Mouse (Mus musculus) frontal cortex, adult 2 months (tissue): ENCODE measurements around the gene Sulf2. TPM values are rescaled to one million over a fixed set of nuclear protein-coding genes. Genes with fewer than 3 reads are reported as not detected.

Experiments
- DNase-seq, 2 experiments: peaks; one replicate each; pipeline ENCODE4 v3.0.0; 2022; ENCODE audit warnings: low spot score in 1 of 2; ENCODE audit errors: extremely low spot score in 1 of 2
- polyA plus RNA-seq: library from polyadenylated mRNA; depleted of rRNA; stranded (reverse); fragments of >200 nt; gene quantifications from 2 replicates; pipeline ENCODE4 v1.2.3, GENCODE M21; 2012

The Sulf2 gene
- polyA plus RNA-seq, 1 experiment: 61.0 TPM

GRCm38 (mm10) chr2:166125033-166125432, 30.4 kb downstream of the Sulf2 start:
- DNase-seq: no peak

DNA sequence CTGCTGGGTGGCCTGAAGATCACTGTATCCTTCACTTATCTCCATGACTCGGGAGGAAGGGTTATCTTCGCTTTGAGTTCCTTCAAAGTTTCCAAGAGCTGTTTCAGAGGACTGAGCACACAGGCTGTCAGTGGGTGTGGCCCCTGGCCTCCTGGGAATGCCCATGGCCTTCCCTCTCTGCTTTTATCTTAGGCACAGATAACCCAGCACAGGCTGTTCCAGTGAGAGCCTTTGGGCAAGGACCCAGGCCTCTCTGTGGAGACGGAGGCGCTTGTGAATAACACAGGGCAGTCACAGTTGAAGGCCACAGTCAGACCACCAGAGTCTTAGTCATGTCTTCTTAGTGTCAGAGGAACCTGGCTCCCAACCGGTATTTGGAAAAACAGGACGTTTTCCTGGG, 32.7 kb downstream of the Sulf2 start:
- no peak for DNase-seq

DNA sequence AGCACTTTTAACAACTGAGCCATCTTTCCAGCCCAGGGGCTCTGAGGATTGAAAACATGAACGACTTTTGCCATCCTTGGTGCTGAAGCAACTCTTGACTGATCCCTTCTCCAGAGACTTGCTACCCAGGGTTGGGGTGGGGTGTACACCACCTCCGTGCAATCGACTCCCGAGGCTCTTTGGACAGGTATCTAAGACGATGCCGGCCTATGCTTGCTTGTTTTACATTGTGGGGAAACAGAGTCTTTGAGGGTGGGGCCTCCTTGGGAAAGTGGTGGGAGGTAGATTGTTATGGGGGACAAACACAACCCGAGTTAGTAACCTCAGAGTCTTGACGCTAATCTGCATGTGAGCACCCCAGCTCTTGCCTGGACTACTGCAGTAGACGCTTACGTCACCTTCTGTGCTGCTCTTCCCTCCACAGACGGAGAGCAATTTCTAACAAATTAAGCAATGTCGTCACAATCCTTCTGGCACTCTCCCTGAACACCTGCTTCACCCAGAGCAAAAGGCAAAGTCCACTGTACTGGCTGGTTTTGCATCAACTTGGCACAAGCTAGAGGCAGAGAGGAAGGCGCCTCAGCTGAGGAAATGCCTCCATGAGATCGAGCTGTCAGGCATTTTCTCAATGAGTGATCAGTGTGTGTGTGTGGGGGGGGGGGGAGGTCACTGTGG, 33.6 kb downstream of the Sulf2 start:
- no peak for DNase-seq

GRCm38 (mm10) chr2:166119992-166120391, 35.5 kb downstream of the Sulf2 start:
- no peak for DNase-seq

DNA sequence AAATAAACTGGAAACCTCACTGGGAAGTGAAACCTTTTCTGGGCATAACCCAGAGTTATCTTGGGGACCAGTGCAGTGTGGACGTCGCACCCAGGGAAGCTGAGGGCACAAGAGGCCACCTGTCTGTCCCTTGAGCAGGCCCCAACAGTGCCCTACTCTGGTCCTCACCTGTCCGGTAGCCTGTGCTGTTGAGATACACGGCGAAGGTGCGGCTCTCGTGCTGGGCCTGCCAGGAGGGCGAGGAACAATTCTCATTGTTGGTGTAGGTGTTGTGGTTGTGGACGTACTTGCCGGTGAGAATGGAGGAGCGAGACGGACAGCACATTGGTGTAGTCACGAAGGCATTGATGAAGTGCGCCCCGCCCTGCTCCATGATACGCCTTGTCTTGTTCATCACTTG, 38.8 kb downstream of the Sulf2 start:
- DNase-seq: no peak

DNA sequence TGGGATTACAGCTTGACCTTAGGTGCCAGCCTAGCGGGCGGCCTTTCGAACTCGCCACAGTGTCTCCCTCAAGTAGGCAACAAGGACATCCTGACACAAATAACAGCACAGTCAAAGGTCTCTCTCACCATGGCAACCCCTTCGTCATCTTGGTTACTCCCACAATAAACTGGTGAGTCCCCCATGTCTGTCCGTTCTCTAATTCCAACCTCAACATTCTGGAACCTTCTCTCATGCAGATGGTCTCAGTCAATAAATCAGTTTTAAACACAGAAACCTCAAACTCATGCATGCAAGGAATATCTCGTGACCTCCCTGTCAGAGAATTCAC, 39.2 kb downstream of the Sulf2 start:
- DNase-seq: no peak

GRCm38 (mm10) chr2:166115571-166116277, 39.7 kb downstream of the Sulf2 start:
- DNase-seq: no peak

GRCm38 (mm10) chr2:166112986-166113385, 42.5 kb downstream of the Sulf2 start:
- no peak for DNase-seq

- DNase-seq: no peak
Observed at GRCm38 (mm10) chr2:166111831-166112250, 43.6 kb downstream of the Sulf2 start.

GRCm38 (mm10) chr2:166111238-166111637, 44.2 kb downstream of the Sulf2 start:
- DNase-seq: no peak

DNA sequence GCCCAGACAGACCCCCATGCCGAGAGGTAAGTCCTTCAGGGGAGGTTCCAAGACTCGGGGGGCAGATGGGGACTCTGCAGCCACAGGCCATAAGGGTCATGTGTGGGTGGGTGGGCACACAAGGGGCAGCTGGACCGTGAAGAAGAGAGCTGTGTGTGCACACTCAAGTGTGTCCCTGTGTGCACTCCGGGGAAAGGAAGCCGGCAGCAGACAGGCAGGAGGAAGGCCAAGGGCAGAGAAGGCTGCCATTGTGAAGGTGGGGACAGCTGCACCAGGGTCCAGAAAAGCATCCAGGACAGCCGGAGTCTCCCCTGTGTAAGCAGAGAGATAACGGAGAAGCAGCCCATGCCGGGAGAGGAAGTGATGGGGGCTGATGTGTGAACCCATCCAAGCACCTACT, 44.7 kb downstream of the Sulf2 start:
- DNase-seq: no peak

DNA sequence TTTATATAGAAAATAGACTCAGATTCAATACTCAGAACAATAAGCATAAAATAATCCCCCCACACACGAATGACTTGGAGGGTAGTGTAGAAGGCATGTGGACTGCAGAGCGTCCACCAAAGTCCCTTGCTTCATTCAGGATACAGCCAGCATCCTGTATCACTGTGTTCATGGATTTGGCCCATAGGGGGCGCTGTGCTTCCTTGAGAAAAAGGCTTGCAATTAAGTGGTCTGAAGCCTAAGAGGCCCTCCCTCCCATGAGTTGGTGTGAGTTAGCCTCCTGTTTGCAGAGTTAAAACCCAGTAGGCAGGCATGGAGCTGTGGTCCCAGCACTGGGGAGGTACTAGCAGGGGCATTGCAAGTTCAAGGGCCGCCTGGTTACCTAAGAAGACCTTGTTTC, 47.1 kb downstream of the Sulf2 start:
- DNase-seq: peak; percentile 75 to 96

DNA sequence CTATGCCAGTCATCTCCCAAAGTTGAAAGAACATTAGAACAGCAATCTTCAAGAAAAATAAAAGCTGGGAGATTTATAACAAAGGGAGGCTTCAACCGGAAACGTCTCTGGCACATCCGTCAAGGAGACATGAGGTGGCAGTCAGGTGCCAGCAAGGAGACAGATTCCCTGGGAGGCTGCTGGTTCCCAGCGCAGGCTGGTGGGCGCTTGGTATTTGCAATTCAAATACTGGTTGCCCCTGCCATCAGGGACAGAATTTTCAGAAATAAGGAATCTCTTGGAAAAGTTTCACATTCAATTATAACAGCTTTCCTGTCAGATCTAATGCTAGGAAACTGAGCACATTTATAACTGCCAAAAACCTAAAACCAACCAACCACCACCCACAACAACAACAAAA, 47.6 kb downstream of the Sulf2 start:
- DNase-seq: peak in 1 of 2 experiments; percentile 53

DNA sequence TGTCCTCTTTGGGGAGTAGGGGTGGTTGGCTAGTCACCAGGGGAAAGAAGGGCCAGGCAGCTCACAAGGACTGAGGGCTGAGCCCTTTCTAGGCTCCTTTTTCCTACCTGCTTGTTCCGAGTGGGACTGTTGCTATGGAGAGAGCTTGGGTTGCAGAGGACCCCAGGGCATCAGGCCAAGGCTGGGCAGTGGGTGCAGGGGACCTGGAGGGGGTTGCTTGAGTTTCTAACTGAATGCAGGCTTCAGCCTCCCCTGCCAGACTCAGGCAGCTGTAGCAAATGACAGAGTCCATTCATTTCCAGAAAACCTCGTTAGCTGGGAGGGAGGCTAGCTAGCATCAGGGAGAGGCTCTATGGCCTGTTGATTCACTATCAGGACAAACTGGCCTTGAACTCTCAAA, 48.8 kb downstream of the Sulf2 start:
- no peak for DNase-seq

GRCm38 (mm10) chr2:166105911-166106310, 49.6 kb downstream of the Sulf2 start:
- DNase-seq: no peak

- no peak for DNase-seq
Observed at GRCm38 (mm10) chr2:166102893-166103292, 52.6 kb downstream of the Sulf2 start.

GRCm38 (mm10) chr2:166100309-166101262, 54.9 kb downstream of the Sulf2 start:
- DNase-seq: peak in 1 of 2 experiments; percentile 60

GRCm38 (mm10) chr2:166098292-166098933, 57.0 kb downstream of the Sulf2 start:
- DNase-seq: no peak

- DNase-seq: peak in 1 of 2 experiments; percentile 48
Observed at GRCm38 (mm10) chr2:166097443-166098291, 57.8 kb downstream of the Sulf2 start.

DNA sequence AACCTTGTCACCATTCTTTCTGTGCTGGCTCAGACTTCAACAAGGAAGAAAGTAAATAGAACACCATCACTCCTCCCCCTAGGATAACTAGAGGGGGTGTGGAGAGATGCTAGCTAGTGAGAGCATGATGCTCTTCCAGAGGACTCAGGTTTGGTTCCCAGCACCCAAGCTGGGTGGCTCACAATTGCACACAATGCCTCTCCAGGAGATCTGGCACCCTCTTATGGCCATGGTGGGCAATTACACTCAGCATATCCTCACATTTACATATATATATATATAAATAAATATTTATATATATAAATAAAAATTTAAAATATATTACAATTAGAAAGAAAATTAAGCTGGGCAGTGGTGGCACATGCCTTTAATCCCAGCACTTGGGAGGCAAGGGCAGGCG, 58.6 kb downstream of the Sulf2 start:
- DNase-seq: no peak
